18 mouse cellular contexts compared by ENCODE assay signal in the genomic region with DNA sequence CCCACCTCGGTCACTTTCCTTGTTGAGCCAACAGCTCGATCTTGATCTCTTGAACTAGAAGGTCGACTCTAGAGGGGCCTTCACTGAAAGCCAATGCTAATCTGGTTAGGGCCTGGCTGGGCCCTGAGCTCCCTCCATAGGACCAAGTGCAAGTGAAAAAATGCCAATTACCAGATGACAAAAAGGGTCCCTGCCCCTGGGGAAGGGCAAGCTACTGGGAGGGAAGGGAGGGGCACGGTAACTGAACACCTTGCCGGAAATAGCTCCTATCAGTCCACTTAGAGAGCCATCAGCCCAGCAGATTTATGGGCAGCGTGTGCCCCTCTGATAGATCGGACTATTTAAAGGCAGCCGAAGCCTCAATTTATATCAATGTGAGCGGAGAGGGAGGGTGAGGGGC.
"Had no signal": no experiment of that assay in that cellular context is flagged by ENCODE, and none has a peak within 500 bp of the region (broad histone marks: within the 10 kb centered on the region; RNA-seq: fewer than 3 reads in every experiment).

No protein-coding gene starts in this region.

- H3K27ac ChIP-seq: kidney, postnatal 0 days; limb, embryonic 15.5 days; liver, embryonic 14.5 days; macrophage; midbrain, embryonic 12.5 days; midbrain, embryonic 15.5 days; neural tube, embryonic 12.5 days; neural tube, embryonic 15.5 days; stomach, embryonic 15.5 days had no signal

- H3K27me3 ChIP-seq: limb, embryonic 15.5 days; stomach, embryonic 15.5 days had no signal

- H3K9me3 ChIP-seq: limb, embryonic 15.5 days; midbrain, embryonic 12.5 days; midbrain, embryonic 15.5 days; neural tube, embryonic 12.5 days; neural tube, embryonic 15.5 days; stomach, embryonic 15.5 days had no signal

- H3K4me3 ChIP-seq: limb, embryonic 15.5 days; midbrain, embryonic 12.5 days; midbrain, embryonic 15.5 days; neural tube, embryonic 12.5 days; neural tube, embryonic 15.5 days; stomach, embryonic 15.5 days had no signal

- H3K9ac ChIP-seq: limb, embryonic 15.5 days; liver, embryonic 14.5 days; liver, postnatal 0 days; lung, embryonic 14.5 days; midbrain, embryonic 12.5 days; midbrain, embryonic 15.5 days; neural tube, embryonic 12.5 days; neural tube, embryonic 15.5 days; stomach, embryonic 15.5 days had no signal

- H3K36me3 ChIP-seq: limb, embryonic 15.5 days; midbrain, embryonic 12.5 days; midbrain, embryonic 15.5 days; neural tube, embryonic 12.5 days; neural tube, embryonic 15.5 days; stomach, embryonic 15.5 days had no signal

- DNase-seq: kidney, adult 9 months; kidney, postnatal 4 days; liver, postnatal 0 days; lung, embryonic 14.5 days; right cerebral cortex, adult 18-20 months; right cerebral cortex, postnatal 25 days; spleen, adult 18-20 months; thymus, adult 18-20 months; thymus, postnatal 36 days had no signal
